Mouse (Mus musculus): ENCODE measurements around the gene Gpm6b. TPM values are rescaled to one million over a fixed set of nuclear protein-coding genes. Genes with fewer than 3 reads are reported as not detected.

Gene Gpm6b
- polyA plus RNA-seq, 1 experiment from 2014 or later, result 1.8 TPM

DNA sequence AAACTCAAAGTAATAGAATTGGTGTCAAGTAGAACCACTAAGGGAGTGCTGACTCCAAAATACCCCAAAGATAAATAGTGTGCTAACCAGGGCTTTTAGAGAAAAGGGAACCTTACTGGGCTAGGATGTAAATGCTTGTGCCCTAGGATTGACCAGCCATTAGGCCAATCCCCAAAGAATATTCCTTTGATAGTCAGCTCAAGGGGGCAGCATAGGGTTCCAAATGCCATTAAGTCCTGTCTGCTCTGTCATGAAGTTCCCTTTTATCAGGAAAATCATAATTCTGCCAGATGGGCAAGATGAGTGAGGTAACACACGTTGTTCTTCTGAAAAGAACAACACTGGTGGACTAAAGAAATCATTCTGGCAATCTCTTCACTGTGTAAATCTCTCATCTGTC, 70.1 kb downstream of the Gpm6b start:
- 17% methylated on average over 1 of the region's 1 CpGs for WGBS (ENCODE audit: insufficient replicate concordance)
- ATAC-seq (no peak), DNase-seq (no peak)
- TF ChIP-seq CTCF (IDR thresholded peaks at IDR 0.05; ENCODE audit: low read depth) (peak; percentile 18; the same call in 1 of the 2 replicates), EP300 (IDR thresholded peaks at IDR 0.05; ENCODE audit: low read depth) (no peak)
- Histone ChIP-seq H3K27me3 (ENCODE audit: insufficient read depth, low read length) (no peaks in the 10 kb centered on the region), H3K4me1 (ENCODE audit: insufficient read depth) (no peaks in the 10 kb centered on the region), H3K4me3 (ENCODE audit: low read depth, low read length) (no peak overlapping the region), H3K36me3 (replicated peaks; ENCODE audit: insufficient read depth, low read length) (no peaks in the 10 kb centered on the region), H3K9me3 (ENCODE audit: low read length) (no peaks in the 10 kb centered on the region), H3K4me2 (ENCODE audit: low read depth, low read length) (no peak overlapping the region), H3K9ac (replicated peaks) (no peak overlapping the region), H3K27ac (ENCODE audit: low read depth) (no peak overlapping the region)

DNA sequence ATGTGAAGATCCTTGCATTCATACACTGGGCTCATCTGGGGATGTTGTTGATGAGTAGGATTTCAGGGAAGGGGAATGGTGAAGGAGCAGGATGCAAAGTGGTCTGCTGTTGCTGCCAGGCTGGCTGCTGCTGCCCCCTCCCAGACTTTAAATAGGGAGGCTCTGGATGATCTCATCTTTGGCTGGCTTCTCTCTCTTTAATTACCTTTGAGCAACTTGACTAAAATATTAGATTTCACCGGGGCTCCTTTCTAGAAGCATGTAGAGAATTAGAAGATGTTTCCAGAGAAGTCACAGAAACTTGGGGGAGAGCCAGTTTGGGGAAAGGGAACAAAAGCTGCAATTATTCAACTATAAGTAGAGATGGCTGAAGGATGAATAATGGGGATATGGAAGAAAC, 76.5 kb downstream of the Gpm6b start:
- Histone ChIP-seq H3K36me3 (replicated peaks; ENCODE audit: insufficient read depth, low read length) (no peaks in the 10 kb centered on the region), H3K27ac (ENCODE audit: low read depth) (no peak overlapping the region), H3K4me2 (ENCODE audit: low read depth, low read length) (no peak overlapping the region), H3K9ac (replicated peaks) (no peak overlapping the region), H3K27me3 (ENCODE audit: insufficient read depth, low read length) (no peaks in the 10 kb centered on the region), H3K9me3 (ENCODE audit: low read length) (no peaks in the 10 kb centered on the region), H3K4me3 (ENCODE audit: low read depth, low read length) (no peak overlapping the region), H3K4me1 (ENCODE audit: insufficient read depth) (no peaks in the 10 kb centered on the region)
- no peak for TF ChIP-seq CTCF (IDR thresholded peaks at IDR 0.05; ENCODE audit: low read depth)
- no peak for TF ChIP-seq EP300 (IDR thresholded peaks at IDR 0.05; ENCODE audit: low read depth)
- 60% methylated on average over 1 of the region's 1 CpGs for WGBS (ENCODE audit: insufficient replicate concordance)
- ATAC-seq, result no peak
- DNase-seq, result no peak

DNA sequence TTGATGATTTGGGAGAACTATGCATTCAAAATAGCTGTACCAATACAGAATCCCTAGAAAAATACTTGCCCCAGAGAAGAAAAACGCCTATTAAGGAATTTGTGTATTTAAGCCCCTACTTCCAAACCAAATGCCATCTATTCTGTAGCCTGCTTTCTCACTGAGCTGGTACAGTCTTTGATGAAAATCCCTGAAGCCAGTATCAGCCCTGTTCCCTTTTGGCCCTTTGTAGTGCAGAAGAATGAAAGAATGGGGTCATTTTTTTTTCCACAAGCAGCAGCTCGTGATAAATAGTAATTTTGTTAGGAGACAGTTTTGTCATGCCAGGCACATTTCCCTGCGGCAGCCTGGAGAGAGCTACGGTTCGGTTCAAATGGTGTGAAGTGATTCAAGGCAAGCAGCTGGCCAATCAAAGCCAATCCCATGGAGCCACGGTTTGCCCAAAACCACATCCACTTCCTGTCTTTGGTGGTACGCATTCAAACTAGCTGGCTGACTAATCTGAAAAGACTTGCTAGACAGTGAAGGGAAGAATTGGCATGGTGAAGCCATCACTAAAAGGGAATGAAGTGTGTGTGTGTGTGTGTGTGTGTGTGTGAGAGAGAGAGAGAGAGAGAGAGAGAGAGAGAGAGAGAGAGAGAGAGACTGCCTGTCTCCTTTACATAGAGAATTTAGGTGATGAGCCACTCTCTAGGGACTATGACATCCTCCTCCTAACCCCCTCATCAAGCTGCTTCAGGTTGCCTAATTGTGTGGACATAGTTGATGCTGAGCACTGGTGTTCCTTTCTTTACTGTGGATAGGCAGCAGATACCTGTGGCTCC, 78.1 kb downstream of the Gpm6b start:
- 41% methylated on average over 7 of the region's 7 CpGs for WGBS (ENCODE audit: insufficient replicate concordance)
- no peak for DNase-seq
- H3K27ac ChIP-seq (ENCODE audit: low read depth), result no peak overlapping the region
- no peaks in the 10 kb centered on the region for H3K4me1 ChIP-seq (ENCODE audit: insufficient read depth)
- no peaks in the 10 kb centered on the region for H3K36me3 ChIP-seq (replicated peaks; ENCODE audit: insufficient read depth, low read length)
- no peaks in the 10 kb centered on the region for H3K27me3 ChIP-seq (ENCODE audit: insufficient read depth, low read length)
- no peak overlapping the region for H3K4me2 ChIP-seq (ENCODE audit: low read depth, low read length)
- ATAC-seq, result no peak
- TF ChIP-seq CTCF (IDR thresholded peaks at IDR 0.05; ENCODE audit: low read depth) (no peak), EP300 (IDR thresholded peaks at IDR 0.05; ENCODE audit: low read depth) (no peak)
- H3K9ac ChIP-seq (replicated peaks), result no peak overlapping the region
- no peaks in the 10 kb centered on the region for H3K9me3 ChIP-seq (ENCODE audit: low read length)
- no peak overlapping the region for H3K4me3 ChIP-seq (ENCODE audit: low read depth, low read length)

DNA sequence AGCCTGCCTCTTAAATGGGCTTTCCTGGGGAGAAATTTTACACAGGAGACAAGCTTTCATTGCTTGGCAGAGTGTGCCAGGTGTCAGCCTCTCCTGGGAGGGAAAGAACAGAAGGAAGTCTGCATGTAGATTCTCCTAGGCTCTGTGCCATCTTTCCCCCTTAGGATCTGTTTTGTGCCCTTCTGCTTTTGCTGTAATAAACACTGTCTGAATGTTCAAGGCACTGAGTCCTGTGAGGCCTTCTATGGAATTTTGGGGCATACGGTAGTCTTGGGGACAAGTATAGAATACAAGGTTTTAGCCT, 78.6 kb downstream of the Gpm6b start:
- Histone ChIP-seq H3K36me3 (replicated peaks; ENCODE audit: insufficient read depth, low read length) (no peaks in the 10 kb centered on the region), H3K4me1 (ENCODE audit: insufficient read depth) (no peaks in the 10 kb centered on the region), H3K9me3 (ENCODE audit: low read length) (no peaks in the 10 kb centered on the region), H3K27me3 (ENCODE audit: insufficient read depth, low read length) (no peaks in the 10 kb centered on the region), H3K4me3 (ENCODE audit: low read depth, low read length) (no peak overlapping the region), H3K27ac (ENCODE audit: low read depth) (no peak overlapping the region), H3K9ac (replicated peaks) (no peak overlapping the region), H3K4me2 (ENCODE audit: low read depth, low read length) (no peak overlapping the region)
- TF ChIP-seq CTCF (IDR thresholded peaks at IDR 0.05; ENCODE audit: low read depth) (no peak), EP300 (IDR thresholded peaks at IDR 0.05; ENCODE audit: low read depth) (no peak)
- DNase-seq (no peak), ATAC-seq (no peak)
- 68% methylated on average over 1 of the region's 1 CpGs for WGBS (ENCODE audit: insufficient replicate concordance)

DNA sequence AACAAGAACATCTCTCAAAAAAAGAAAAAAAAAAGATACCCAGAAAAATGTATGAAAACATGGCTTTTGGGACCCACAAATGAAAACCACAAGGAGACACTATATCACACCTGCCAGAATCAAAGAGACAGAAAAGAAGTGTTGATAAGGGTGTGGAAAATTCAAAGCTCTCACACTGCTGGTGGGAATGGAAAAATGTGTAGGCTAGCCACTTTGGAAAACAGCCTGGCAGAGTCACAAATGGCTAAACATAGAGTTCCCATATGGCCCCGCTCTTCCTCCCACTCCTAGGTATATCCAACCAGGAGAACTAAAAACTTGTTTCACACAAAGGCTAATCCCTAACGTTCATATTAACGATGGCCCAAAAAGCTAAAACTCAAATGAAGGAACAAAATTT, 84.5 kb downstream of the Gpm6b start:
- Histone ChIP-seq H3K27ac (ENCODE audit: low read depth) (no peak overlapping the region), H3K9ac (replicated peaks) (no peak overlapping the region), H3K9me3 (ENCODE audit: low read length) (no peaks in the 10 kb centered on the region), H3K4me1 (ENCODE audit: insufficient read depth) (no peaks in the 10 kb centered on the region), H3K27me3 (ENCODE audit: insufficient read depth, low read length) (no peaks in the 10 kb centered on the region), H3K36me3 (replicated peaks; ENCODE audit: insufficient read depth, low read length) (no peaks in the 10 kb centered on the region), H3K4me2 (ENCODE audit: low read depth, low read length) (no peak overlapping the region), H3K4me3 (ENCODE audit: low read depth, low read length) (no peak overlapping the region)
- TF ChIP-seq EP300 (IDR thresholded peaks at IDR 0.05; ENCODE audit: low read depth) (no peak), CTCF (IDR thresholded peaks at IDR 0.05; ENCODE audit: low read depth) (no peak)
- ATAC-seq (no peak), DNase-seq (no peak)
- WGBS (ENCODE audit: insufficient replicate concordance), result 89% methylated on average over 3 of the region's 3 CpGs

DNA sequence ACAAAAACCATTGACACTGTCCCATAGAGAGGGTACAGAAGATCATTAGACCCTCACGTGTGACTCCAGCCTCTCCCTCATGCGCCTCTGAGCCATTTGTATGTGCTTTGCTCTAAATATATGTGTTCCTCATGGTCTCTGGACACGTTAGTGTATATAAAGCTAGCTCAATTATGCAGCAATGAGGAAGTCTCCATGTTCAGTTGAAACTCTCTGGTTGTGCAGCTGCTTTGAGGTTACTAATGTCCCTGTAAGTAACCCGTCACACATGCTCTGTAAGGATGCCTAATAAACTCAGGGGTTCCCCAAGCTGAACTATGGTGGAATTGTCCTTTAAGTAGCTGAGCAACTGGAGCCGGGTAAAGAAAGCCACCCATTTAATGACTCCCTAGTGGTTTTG, 88.9 kb downstream of the Gpm6b start:
- Histone ChIP-seq H3K9ac (replicated peaks) (no peak overlapping the region), H3K9me3 (ENCODE audit: low read length) (no peaks in the 10 kb centered on the region), H3K27ac (ENCODE audit: low read depth) (no peak overlapping the region), H3K4me2 (ENCODE audit: low read depth, low read length) (no peak overlapping the region), H3K36me3 (replicated peaks; ENCODE audit: insufficient read depth, low read length) (no peaks in the 10 kb centered on the region), H3K4me3 (ENCODE audit: low read depth, low read length) (no peak overlapping the region), H3K27me3 (ENCODE audit: insufficient read depth, low read length) (no peaks in the 10 kb centered on the region), H3K4me1 (ENCODE audit: insufficient read depth) (no peaks in the 10 kb centered on the region)
- TF ChIP-seq CTCF (IDR thresholded peaks at IDR 0.05; ENCODE audit: low read depth), result no peak
- no peak for TF ChIP-seq EP300 (IDR thresholded peaks at IDR 0.05; ENCODE audit: low read depth)
- WGBS (ENCODE audit: insufficient replicate concordance), result 59% methylated on average over 5 of the region's 5 CpGs
- DNase-seq, result no peak
- ATAC-seq, result peak; percentile 19; the same call in 1 of the 2 replicates

Measured in liver, postnatal 0 days (tissue).